Mouse (Mus musculus): ENCODE results near the gene Tmed4.

DNA sequence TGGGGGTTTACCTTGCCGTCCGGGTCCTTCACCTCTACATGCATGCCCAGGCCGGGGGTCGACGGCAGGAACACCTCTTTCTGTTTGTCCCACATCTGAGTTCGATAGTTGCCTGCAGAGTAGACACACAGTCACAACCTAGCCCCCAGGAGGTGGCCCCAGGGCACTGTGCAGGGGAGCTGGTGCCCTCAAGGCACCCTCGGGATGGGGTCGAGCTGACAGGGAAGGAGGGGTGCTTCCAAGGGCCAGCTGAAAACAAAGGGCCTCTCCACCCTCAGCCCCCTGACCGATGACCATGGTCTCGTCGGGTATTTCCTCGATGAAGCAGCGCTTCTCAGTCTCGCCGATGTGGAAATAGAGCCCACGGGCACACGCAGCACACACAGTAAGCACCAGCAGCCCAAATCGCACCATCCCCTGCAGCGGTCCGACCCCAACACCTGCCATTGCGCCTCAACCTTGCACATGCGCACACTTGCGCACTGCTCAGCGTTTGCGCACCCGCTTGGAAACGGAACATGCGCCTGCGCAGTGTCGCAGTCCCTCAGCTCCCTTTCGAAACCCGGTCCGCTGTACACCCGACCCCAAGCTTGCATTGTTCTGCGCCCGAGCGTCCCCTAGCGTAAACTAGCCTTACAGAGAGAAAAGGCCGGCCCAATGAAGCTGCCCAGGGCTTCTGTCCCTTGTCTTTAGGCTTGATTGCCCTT is at the start of gene Tmed4:
- TF ChIP-seq CTCF (IDR thresholded peaks at IDR 0.05; ENCODE audit: low read depth, low read length) (peak; percentile 84), POLR2A (IDR thresholded peaks at IDR 0.05; ENCODE audit: extremely low read depth, insufficient read depth, low read length) (peak; percentile 93)
